Mouse (Mus musculus) ES-Bruce4 (cell line): ENCODE results near the gene Slc23a2.

Source experiments
- CTCF ChIP-seq: IDR thresholded peaks from one replicate; pipeline ENCODE4 v1.8.1; 2011; ENCODE audit warnings: low read depth, low read length
- EP300 ChIP-seq: IDR thresholded peaks from 2 replicates; pipeline ENCODE4 v1.6.1; 2011; ENCODE audit warnings: low read depth, low read length; ENCODE audit not compliant: insufficient read depth
- POLR2A ChIP-seq: IDR thresholded peaks from one replicate; pipeline ENCODE4 v1.8.1; 2011; ENCODE audit warnings: low read length; ENCODE audit not compliant: insufficient read depth

GRCm38 (mm10) chr2:132069985-132070735 lies 74.7 kb downstream of the Slc23a2 start:
- no peak for TF ChIP-seq CTCF
- no peak for TF ChIP-seq POLR2A
- no peak for TF ChIP-seq EP300
